Mouse (Mus musculus) adrenal gland, postnatal 14 days (tissue): Measurements from ENCODE around the gene Smco2. TPM values are rescaled to one million over a fixed set of nuclear protein-coding genes. Genes with fewer than 3 reads are reported as not detected.

Experiments used
- DNase-seq: peaks from one replicate; pipeline ENCODE4 v3.0.0; 2021; ENCODE audit warnings: mixed read lengths
- long read RNA-seq, 2 experiments: library from polyadenylated mRNA; stranded (forward); transcript quantifications; one replicate each; pipeline ENCODE4 v2.0.0; 2021
- total RNA-seq: library from RNA; stranded (reverse); gene quantifications from 2 replicates; pipeline ENCODE4 v1.2.3, GENCODE M21; 2021

Gene Smco2
- total RNA-seq = not detected in 2 replicates
- long read RNA-seq, experiment 1 = 0 reads
- long read RNA-seq, experiment 2 = 0 reads

DNA sequence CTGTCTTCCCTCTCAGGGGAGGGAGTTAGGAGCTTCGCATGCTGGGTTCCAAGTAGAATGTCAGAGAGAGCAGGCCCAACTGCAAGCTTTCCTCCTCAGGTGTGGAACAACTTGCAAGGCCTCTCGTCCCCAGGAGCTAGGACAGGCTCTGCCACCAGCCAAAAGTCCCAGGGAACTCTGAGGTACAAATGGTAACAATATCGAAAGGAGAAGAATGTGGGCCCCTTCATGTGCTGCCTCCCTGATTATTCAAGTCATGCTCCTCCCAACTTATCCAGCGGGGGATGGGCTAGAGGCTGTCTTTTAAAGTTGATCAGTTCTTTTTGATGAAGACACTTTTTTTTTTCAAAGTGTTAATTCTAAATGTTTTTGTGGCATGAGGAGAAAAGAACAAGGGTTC is at the start of gene Smco2:
Gene Smco2, plus strand, starts transcription at position 55 of the 400 bp plus-strand sequence.
- DNase-seq = no peak

DNA sequence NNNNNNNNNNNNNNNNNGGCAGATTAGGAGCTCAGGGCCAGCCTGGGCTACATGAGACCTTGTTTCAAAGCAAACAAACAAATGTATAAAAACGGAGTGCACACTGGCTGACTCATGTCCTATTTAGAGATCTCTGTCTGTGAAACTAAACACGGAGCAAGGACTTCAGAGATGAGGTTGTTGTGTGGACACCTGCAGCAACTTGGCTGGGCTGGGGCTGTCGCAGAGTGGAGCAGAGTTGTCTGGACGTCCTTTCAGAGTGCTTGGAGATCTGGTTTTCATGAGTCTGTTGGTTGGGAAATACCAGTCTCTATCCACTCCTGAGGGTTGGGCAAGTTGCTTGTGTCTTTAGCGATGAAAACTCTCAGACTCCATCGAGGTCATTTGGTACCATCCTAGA is 39.9 kb upstream of the Smco2 start:
- no peak for DNase-seq

DNA sequence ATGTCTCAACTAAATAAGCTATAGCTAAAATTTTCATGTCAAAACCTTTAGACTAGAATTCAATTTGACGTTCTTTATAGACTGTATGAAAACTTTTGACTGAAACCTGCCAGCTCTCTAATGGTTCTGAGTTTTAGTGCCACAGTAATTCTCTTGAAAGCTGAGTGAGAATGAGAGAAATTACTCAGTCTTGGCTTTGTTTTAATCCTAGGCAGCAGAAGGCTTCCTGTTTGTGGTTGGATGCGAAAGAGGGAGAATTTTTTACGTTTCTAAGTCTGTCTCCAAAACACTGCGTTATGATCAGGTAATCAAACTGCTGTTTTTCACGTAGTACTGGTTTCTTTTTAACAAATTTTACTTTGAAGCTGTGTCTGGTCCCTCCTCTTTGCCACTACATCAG is 36.9 kb upstream of the Smco2 start:
- no peak for DNase-seq

DNA sequence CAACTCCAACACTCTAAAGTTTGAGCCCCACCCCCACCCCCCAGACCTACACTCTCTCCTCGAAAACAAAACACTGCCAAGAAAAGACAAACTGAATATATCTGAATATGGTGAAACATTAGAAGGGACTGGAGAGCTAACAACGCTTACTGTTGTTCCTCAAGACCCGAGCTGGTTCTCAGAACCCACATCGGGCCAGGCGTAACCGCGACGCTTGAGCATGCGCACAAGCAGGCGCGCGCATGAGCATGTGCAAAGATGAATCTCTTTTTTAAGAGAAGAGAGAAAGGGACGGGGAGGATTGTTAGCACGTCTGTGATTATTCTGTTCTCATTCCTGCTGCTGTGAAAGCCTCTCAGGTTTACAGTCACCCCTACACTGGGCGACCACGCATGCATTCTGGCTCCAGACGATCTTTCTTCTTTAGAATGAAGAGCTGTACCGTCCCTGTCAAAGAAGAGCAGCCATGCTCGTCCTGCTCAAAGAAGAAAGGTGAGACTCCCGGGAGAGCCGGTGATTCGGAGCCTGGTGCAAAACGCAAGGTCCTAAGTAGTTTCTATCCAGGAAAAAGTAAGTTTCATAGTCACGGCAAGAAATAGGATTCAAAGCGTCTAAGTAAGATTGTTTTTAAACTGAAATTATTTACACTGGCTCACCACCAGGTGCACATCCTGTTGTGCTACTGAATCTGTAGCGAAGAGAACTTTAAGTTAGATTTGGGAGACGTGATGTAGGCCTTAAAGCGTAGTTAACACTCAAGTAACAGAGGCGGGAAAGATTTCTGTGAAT is 29.5 kb upstream of the Smco2 start:
- no peak for DNase-seq

DNA sequence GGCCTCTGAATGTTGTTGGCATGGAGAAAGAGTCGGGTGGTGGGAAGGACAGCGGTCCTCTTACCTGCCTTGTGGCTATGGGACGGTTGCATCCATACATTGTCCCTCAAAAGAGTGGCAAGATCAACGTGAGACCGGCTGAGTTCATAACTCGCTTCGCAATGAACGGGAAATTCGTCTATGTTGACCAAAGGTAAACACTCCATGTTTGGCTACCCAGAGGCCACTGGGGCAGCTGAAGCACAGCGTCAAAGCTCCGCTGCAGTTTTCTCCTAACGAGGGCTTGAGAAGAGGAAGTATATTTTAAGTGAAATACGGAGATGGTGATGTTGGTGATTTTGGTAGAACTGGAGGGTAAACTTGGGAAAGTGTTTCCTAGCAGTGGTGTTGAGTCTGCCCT is 27.9 kb upstream of the Smco2 start:
- DNase-seq = no peak

DNA sequence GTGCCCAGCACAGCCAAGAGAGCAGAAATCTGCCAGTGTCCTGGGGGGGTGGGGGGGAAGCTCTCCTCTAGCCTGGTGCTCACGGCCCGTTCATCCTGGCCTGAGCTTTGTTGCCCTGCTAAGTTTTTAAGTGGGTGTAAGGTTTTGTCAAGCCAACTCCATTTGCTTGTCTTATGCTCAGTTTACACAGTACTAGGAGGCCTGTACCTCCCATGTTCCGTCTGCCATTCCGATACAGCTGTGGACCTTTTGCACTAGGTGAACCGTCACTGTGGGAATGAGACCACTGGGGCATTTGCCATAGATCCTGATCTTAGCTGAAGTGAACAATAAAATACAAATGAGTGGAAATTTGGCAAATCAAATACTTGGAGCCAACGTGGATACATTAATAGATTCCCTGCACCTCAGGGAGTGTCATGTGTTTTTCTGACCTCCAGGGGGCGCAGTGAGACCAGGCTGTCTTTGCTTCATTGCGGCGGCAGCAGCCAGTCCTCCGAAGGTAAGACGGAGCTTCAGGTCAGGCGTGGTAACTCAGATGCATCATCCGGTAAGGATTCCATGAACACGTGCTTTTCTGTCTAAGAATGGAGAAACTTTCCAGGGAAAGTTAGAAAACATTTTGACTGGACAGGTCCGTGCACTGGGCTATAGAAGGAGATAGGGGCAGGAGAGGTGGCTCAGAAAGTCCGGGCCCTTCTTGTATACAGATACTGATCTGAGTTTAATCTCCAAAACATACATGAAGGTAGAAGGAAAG is 25.0 kb upstream of the Smco2 start:
- DNase-seq = peak; percentile 85

DNA sequence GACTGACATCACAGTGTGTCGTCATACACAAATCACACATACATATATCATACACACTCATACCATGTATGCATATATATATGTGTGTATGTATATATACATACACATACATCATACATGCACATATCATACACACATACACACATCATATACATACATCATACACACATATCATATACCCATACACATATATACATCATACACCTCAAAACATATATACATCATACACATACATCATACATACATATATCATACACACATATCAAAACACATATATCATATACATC is 24.5 kb upstream of the Smco2 start:
- DNase-seq = no peak

DNA sequence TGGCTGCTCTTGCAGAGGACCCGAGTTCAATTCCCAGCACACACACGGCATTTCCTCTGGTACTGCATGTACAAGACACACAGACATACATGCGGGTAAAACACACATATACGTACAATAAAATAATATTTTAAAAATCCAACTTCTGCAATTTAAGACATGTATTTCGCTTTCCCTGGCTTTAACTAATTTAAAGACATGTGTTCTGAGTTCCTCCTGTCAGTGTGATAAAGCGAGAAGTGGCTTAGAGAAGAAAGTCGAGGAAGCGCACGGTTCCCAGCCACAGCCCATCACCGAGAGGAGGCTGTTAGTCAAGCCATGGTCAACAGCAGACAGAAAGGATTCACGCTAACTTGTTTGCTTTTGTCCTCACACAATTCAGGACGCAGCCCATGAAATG is 18.6 kb upstream of the Smco2 start:
- DNase-seq = no peak

DNA sequence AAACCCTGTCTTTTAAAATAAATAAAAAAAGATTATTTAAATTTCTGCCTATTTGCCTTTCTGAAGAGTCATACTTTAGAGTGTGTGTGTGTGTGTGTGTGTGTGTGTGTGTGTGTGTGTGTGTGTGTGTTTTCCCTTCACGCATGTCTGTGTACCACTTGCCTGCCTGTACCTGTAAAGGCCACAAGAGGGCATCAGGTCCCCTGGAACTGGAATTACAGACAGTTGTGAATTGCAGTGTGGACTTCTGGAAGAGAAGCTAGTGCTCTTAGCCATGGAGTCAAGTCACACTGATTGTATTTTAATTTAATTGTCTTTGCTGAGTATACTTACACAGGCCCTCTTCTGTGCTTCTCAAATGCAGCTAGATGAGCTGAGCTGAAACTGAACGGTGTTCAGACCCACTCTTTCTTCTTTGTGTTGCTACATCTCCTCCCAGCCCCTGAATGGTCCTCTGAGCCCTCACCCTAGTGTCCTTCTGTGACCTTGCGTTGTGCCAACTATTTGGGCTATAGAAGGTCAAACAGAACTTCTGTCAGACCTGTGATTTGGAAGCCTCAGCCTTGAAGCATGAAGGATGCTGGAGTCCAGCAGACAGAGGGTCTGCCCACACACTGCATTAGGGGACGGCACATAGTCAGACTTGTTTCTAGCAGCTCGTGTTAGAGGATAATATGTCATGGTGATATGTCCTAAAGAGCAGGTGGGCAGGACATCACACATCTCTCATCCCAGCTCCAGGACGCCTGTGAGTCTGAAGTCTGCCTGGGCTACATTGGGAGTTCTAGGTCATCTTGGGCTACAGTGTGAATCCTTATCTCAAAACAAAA is 16.2 kb upstream of the Smco2 start:
- peak; percentile 73 for DNase-seq

DNA sequence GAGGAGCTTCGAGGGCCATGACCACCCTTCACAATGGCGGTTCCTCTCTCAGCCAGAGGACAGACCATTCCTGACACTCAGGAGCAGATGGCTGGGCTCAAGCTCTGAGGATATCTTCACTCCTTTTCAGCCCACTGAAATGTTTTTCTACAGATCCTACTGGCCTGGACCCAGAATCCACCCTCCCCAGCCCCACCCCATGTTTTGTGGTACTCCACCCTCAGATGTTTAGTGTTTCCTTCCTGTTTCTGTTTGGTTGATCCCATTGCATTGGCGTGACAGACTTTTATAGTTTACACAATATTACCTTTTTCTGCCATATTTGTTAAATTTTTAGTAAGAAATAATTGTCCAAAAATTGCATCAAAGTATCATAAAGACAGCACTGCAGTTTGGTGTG is 15.6 kb upstream of the Smco2 start:
- DNase-seq = no peak

DNA sequence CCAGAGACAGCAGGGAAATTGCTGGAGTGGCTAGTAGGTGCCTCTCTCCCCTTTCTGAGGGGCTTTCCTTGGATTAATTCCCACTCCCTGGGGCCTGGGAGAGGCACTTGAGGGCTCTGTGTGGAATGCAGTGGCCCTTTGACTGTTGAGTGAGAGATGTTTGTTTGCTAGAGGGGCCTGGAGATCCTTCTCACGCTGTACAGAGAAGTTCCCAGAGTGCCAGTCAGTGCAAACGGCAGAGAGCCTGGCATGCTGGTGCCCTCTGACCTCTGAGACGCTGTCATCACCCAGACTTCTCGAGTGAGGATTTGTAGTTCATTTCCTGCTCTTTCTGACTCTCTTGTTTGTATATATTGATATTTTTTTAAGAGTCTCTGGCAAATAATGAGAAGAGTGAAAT is 14.1 kb upstream of the Smco2 start:
- DNase-seq = no peak

DNA sequence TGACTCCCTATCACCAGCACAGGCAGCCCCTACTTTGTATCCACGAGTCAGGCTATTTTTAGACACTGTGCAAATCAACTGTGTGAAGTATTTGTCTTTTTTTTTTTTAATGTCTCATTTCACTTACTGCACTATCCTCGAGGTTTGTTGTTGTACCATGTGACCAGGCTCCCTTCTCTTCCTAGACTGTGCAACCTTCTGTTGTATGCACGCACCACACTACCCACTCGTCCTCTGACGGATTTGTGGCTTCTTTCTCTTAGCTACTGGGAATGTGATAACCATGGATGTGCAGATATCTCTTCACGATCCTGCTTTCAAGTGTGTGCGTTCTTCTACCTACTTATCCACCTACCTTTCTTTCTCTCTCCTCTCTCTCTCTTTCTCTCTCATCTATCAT is 12.6 kb upstream of the Smco2 start:
- DNase-seq = no peak

DNA sequence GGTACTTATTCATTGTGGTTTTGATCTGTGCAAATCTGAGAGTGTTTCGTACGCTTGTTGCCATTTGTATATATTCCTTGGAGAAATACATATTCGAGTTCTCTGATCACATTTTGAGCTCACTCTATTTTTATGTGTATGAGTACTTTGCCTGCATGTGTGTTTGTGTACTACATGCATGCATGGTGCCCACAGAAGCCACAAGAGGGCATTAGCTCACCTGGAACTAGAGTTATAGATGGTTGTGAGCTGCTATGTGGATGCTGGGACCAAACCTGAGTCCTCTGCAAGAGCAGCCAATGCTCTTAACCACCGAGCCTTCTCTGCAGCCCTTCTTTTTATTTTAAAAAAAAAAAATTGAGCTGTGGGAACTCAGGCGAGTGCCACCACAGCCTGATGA is 11.5 kb upstream of the Smco2 start:
- DNase-seq = no peak

DNA sequence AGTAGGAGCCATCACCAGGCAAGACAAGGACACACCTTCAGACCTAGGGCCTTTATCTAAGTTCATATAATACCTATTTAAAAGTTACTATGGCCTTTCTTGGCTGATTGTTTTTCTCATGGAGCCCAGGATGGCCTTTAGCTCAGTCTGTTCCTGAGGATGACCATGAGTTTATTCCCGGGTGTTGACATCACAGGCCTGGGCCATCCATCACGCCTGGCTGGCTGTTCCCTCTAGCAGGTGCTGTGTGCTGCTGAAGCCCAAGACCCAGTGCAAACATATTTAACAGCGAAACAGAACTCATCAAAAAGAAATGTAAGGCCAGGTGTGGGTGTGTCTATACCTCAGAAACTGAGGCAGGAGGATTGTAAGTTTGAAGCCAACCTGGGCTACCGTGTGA is 11.0 kb upstream of the Smco2 start:
- peak; percentile 44 for DNase-seq

DNA sequence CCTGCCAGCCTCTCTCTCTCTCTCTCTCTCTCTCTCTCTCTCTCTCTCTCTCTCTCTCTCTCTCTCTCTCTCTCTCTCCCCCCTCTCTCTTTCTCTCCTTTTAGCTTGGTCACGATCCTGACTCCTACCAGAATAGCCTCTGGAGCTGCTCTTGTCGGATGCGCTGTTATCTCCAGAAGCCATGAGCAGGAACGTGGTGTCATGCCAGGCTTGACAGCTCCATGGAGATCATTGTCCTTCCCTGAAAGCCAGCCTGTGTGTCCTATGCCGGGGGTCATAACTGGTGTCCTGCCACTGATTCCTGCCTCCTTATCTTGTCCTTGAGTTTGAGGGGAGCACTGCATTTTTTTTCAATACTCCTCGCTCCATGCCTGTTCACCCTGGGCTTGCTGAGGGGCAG is 5.0 kb upstream of the Smco2 start:
- no peak for DNase-seq

DNA sequence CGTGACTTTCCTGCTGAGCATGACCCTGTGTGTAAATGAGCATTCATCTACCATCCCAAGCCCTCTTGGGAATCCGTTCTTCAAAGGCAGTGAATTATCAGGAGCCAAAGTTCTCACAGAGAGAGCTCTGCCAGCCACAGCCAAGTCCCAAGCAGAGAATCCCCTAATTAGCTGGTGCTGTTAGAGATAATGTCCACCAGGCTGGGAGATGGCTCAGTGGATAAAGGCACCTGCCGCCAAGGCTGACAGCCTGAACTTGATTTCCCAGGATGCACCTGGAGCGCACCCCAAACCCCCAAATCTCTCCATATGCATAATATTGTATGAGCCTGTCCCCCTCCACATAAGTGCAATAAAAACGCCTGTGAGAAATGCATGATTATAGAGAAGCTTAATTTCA is 4.6 kb upstream of the Smco2 start:
- no peak for DNase-seq

DNA sequence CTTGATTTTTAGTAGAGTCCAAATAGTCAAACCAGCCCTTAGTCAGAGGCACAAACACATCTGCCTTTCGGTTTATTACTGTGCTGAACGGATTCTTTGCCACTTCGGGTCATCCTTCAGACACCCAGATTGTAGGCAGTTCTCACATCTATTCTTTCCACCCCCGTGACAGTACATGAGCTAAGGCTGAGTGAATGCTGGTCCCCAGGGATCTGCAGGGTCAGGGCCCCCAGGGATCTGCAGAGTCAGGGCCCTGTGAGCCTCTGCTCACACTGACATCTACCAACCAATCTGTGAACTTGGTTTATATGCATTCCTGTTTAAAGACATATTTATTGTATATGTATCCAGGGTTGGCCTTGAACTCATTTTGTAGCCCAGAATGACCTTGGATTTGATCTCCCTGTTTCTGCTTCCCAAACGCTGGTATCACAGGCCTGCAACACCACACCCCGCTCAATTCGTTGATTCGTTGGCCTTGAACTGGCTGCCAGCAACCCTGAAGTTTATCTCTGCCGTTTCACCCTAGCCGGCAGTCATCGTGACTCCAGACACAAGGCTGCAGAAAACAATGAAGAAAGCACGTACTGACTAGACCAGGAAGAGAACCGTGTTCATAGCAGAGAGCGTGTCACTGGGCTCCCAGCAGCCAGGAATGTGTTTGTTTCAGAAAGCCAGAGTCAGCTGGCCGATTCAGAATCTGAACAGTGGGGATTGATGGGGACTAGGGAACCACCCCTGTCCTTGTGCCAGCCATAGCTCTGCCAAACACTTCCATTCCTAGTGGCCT is 3.7 kb upstream of the Smco2 start:
- DNase-seq = peak; percentile 75

DNA sequence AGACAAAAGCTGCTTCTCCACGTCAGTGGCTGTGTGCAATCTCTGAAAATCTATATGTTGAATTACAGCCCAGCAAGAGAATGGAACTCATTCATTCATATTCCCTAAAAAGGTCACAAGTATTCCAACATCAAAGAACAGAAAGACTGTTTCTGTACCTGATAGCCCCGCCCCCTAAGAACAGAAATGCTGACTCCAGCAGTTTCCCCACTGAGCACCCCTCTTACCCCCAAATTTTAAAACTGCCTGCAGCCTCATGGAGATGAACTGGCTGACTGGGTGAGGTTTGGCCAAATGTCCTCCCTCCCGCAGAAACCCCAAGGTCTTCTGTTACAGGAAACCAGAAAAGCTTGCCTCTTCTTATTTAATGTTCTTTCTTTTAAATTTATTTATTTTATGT is 2.5 kb upstream of the Smco2 start:
- no peak for DNase-seq

DNA sequence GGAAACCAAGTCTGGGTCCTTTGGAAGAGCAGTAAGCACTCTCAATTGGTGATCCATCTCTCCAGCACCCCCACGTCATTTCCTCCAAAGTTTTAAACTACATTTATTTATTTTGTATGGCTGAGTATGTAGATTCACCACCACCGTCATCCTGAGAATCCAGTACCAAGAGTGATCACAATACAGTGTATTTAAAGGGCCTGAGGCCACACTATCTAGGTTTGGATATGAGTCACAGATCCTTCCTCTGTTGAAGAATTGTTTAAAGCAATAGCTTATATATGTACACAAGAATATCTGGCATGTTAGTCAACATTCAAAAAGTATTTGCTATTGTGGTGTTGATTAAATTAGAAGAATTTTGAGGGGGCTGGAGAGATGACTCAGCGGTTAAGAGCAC is 1.6 kb upstream of the Smco2 start:
- DNase-seq = no peak

DNA sequence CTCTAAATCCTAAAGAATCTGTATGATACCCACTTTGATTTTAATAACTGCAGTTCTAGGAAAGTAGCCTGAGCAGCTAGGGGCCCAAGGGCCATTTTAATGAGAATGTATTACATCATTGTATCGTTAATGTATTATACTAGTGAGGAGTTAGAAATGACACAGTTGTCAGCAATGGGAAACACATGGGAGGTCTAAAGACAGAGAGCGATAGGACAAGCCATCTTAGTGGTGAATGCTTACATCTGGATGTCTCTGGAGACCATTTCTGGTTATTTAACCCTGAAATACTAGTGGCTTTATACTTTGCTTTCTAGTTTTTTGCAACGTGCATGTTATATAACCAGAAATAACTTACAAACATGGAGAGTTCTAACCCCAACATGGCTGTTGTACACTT is 2.0 kb downstream of the Smco2 start:
- no peak for DNase-seq

DNA sequence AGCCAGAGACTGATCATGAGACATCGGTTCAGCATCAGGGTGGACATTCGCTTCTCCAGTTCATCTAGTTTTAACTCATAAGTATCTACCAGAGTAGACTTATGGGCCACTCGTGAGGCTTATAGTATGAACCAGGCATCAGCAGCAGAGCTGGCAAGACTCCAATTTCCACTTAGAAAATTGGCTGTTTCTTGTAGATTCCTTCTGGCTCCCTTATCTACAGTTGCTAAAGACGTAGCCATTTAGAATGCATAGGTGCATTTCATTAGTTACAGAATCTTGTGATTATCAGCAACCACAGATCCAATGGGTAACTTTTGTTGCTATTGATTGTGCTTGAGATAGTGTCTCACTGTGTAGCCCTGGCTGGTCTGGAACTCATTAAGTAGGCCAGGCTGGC is 2.8 kb downstream of the Smco2 start:
- DNase-seq = no peak

DNA sequence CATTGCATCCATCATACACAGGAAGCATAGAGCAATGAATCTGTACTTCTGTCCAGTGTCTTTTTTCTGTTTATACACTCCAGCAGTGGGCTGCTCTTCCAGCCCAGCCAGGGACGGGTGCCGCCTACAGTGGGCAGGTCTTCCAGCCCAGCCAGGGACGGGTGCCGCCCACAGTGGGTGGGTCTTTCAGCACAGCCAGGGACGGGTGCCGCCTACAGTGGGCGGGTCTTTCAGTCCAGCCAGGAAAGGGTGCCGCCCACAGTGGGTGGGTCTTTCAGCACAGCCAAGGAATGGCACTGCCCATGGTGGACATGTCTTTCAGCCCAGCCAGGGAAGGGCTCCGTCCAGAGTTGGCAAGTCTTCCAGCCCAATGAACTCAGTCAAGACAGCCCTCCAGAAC is 5.3 kb downstream of the Smco2 start:
- DNase-seq = no peak
